Mouse (Mus musculus) hindbrain, postnatal 0 days (tissue): ENCODE data around the gene Ftsj1. TPM values are rescaled to one million over a fixed set of nuclear protein-coding genes. Genes with fewer than 3 reads are reported as not detected.

ENCODE experiments used
- ATAC-seq: fragments of 200-750 bp; cut with Nextera tagmentation; 2 replicates; pipeline ENCODE4 v1.8.0; 2017; ENCODE audit warnings: mild to moderate bottlenecking, moderate TSS enrichment, moderate library complexity
- DNase-seq: peaks from one replicate; pipeline ENCODE4 v3.0.0-alpha.2; 2015; ENCODE audit warnings: low spot score
- H3K27ac ChIP-seq: fragments of 300-500 bp; sonication (generic); 2 replicates; pipeline ENCODE4 v1.5.1; 2014; ENCODE audit warnings: mild to moderate bottlenecking
- H3K27me3 ChIP-seq: fragments of 300-500 bp; sonication (generic); 2 replicates; pipeline ENCODE4 v1.6.1; 2014; ENCODE audit warnings: low read length, mixed read lengths; ENCODE audit not compliant: insufficient read depth
- H3K36me3 ChIP-seq: fragments of 300-500 bp; sonication (generic); 2 replicates; pipeline ENCODE4 v1.6.1; 2014; ENCODE audit warnings: low read length, mixed read lengths; ENCODE audit not compliant: insufficient read depth
- H3K4me1 ChIP-seq: fragments of 300-500 bp; sonication (generic); 2 replicates; pipeline ENCODE4 v1.6.1; 2014; ENCODE audit warnings: antibody characterized with exemption, low read length, mixed read lengths; ENCODE audit not compliant: insufficient read depth
- H3K4me2 ChIP-seq: fragments of 300-500 bp; sonication (generic); 2 replicates; pipeline ENCODE4 v1.6.1; 2014; ENCODE audit warnings: low read depth, mild to moderate bottlenecking, low read length, moderate library complexity, mixed read lengths
- H3K4me3 ChIP-seq: fragments of 300-500 bp; sonication (generic); 2 replicates; pipeline ENCODE4 v1.5.1; 2014; ENCODE audit warnings: low read length
- H3K9ac ChIP-seq: fragments of 300-500 bp; sonication (generic); replicated peaks from 2 replicates; pipeline ENCODE4 v1.6.1; 2014; ENCODE audit warnings: mild to moderate bottlenecking, low read length, moderate library complexity, mixed read lengths
- H3K9me3 ChIP-seq: fragments of 300-500 bp; sonication (generic); 2 replicates; pipeline ENCODE4 v1.6.1; 2016; ENCODE audit warnings: low read length, mixed read lengths
- CTCF ChIP-seq: IDR thresholded peaks from 2 replicates; pipeline ENCODE4 v1.5.1; 2016; ENCODE audit warnings: antibody characterized with exemption, control low read depth, low read depth
- WGBS: fragments of 180-500 bp; shearing (Covaris S2); extraction: QIAGEN DNeasy Blood & Tissue Kit; methylation state at CpG from one replicate; pipeline ENCODE4 v1.1.7; 2014; 5-methylcytosine and 5-hydroxymethylcytosine counted together
- polyA plus RNA-seq: library from polyadenylated mRNA; unstranded; fragments of >200 nt; fragmentation: Nextera tagmentation; extraction: Ambion mirVana; gene quantifications from 2 replicates; pipeline ENCODE4 v1.2.1, GENCODE M21; 2015
- total RNA-seq: library from RNA; depleted of rRNA; stranded (reverse); fragments of >200 nt; gene quantifications from 2 replicates; pipeline ENCODE4 v1.2.3, GENCODE M21; 2014; rRNA removed

The Ftsj1 gene
- total RNA-seq, result 44.4 and 45.6 TPM in 2 replicates
- polyA plus RNA-seq, result 38.1 and 39.8 TPM in 2 replicates

GRCm38 (mm10) chrX:8252334-8253285, at the start of gene Ftsj1:
TSS of gene Ftsj1 (minus strand) at chrX:8252406.
- Histone ChIP-seq H3K27me3 (no peaks in the 10 kb centered on the region), H3K4me2 (peak within 1 kb of the TSS; percentile 59), H3K27ac (peak within 1 kb of the TSS; percentile 75), H3K9me3 (no peaks in the 10 kb centered on the region), H3K4me1 (no peaks in the 10 kb centered on the region), H3K9ac (peak within 1 kb of the TSS; percentile 51), H3K4me3 (peak within 1 kb of the TSS; percentile 57), H3K36me3 (no peaks in the 10 kb centered on the region)
- ATAC-seq (peak; percentile 95), DNase-seq (peak; percentile 91)
- WGBS, result 27% methylated on average over 45 of the region's 45 CpGs
- no peak for TF ChIP-seq CTCF

DNA sequence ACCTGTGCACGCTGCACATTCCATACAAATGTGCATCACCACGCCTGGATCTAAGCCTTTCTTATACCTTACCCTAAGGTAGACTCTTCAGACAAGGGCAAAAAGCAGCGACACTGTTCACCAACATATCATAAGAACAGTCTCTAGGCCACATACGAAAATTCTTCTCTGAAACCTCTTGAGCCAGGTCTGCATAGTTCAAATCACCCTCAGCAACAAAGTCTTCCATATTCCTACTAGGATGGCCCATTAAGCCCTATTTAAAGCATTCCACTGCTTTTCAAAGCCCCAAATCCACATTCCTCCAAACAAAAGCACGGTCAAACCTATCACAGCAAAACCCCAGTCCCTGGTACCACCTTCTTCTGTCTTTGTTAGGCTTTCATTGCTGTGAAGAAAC, 36.4 kb upstream of the Ftsj1 start:
- no peaks in the 10 kb centered on the region for H3K36me3 ChIP-seq
- H3K9me3 ChIP-seq, result no peaks in the 10 kb centered on the region
- H3K4me2 ChIP-seq, result no peak overlapping the region
- no peak for TF ChIP-seq CTCF
- H3K27me3 ChIP-seq, result no peaks in the 10 kb centered on the region
- DNase-seq (no peak), ATAC-seq (no peak)
- no peak overlapping the region for H3K27ac ChIP-seq
- H3K9ac ChIP-seq, result no peak overlapping the region
- no peak overlapping the region for H3K4me3 ChIP-seq
- H3K4me1 ChIP-seq, result no peaks in the 10 kb centered on the region
- WGBS, result 73% methylated on average over 5 of the region's 5 CpGs

GRCm38 (mm10) chrX:8274056-8274455, 21.9 kb upstream of the Ftsj1 start:
- Histone ChIP-seq H3K4me1 (no peaks in the 10 kb centered on the region), H3K9ac (no peak overlapping the region), H3K27ac (no peak overlapping the region), H3K36me3 (no peaks in the 10 kb centered on the region), H3K9me3 (no peaks in the 10 kb centered on the region), H3K27me3 (no peaks in the 10 kb centered on the region), H3K4me2 (no peak overlapping the region), H3K4me3 (no peak overlapping the region)
- DNase-seq (no peak), ATAC-seq (no peak)
- TF ChIP-seq CTCF, result no peak
- 89% methylated on average over 5 of the region's 5 CpGs for WGBS

DNA sequence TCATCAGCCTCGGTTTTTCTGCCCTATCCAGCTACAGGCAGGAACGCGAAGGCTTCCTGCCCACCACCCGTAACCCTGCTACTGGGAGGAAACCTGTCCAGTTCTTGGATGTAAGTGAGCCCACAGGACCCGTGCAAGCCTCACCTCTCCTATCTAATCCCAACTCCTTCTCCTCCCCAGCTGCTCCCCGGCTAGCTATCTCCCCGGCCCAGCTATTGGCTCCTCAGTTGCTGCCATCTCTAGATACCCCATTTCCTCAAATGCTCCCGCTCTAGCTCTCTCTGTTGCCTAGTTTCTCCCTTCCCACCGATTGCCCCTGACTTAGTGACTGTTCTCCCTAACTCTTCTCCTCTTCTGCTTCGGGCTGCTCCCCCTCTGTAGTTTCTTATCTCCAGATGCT, 19.8 kb upstream of the Ftsj1 start:
- ATAC-seq (no peak), DNase-seq (no peak)
- Histone ChIP-seq H3K4me3 (0 out of 2 replicates have a peak overlapping the region, but pooled peaks have one; percentile 2), H3K4me1 (no peaks in the 10 kb centered on the region), H3K27me3 (no peaks in the 10 kb centered on the region), H3K4me2 (peak overlapping the region; percentile 38; the same call in 1 of the 2 replicates), H3K36me3 (no peaks in the 10 kb centered on the region), H3K9ac (no peak overlapping the region), H3K9me3 (no peaks in the 10 kb centered on the region), H3K27ac (no peak overlapping the region)
- TF ChIP-seq CTCF, result no peak
- WGBS, result 42% methylated on average over 10 of the region's 10 CpGs

DNA sequence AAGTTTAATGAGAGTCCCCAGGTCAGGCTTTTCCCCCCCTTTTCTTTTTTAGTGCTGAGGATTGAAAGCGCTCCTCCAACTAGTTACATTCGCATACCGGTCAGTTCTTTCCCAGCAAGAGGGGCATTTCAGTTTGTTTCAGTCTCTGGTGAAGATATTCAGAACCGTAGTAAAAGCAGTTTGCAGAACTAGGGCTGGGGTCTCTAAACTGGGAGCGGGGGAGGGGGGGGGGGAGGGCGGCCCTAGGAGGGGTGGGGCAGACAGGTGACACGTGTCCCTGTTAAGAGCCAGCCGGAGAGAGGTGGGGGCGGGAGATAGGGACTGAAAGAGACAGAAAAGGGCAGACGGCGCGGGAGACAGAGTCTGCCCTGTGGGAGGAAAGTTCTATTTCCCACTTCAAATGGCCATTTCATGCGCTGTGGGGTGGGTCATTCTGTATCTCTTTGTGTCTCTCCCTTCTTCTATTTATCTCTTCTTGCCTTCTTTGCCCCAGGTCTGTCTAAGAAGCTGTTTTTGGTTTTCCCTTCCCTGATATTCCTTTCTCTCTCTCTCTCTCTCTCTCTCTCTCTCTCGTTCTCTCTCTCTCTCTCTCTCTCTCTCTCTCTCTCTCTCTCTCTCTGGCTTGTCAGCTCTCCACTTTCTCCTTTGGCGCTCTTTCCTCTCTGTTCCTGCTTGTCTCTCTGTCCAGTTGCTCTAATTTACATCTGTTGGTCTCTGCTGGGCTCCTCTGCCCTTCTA, 19.0 kb upstream of the Ftsj1 start, which contains the start of gene Slc38a5:
Gene Slc38a5, plus strand, starts transcription at position 51 of the 738 bp plus-strand sequence.
- WGBS, result 14% methylated on average over 14 of the region's 15 CpGs
- Histone ChIP-seq H3K4me2 (peak within 1 kb of the TSS; percentile 38), H3K36me3 (no peaks in the 10 kb centered on the region), H3K27ac (no peak within 1 kb of the TSS), H3K9me3 (no peaks in the 10 kb centered on the region), H3K4me1 (no peaks in the 10 kb centered on the region), H3K27me3 (no peaks in the 10 kb centered on the region), H3K4me3 (0 out of 2 replicates have a peak within 1 kb of the TSS, but pooled peaks have one; percentile 2), H3K9ac (no peak within 1 kb of the TSS)
- DNase-seq (no peak), ATAC-seq (no peak)
- no peak for TF ChIP-seq CTCF

DNA sequence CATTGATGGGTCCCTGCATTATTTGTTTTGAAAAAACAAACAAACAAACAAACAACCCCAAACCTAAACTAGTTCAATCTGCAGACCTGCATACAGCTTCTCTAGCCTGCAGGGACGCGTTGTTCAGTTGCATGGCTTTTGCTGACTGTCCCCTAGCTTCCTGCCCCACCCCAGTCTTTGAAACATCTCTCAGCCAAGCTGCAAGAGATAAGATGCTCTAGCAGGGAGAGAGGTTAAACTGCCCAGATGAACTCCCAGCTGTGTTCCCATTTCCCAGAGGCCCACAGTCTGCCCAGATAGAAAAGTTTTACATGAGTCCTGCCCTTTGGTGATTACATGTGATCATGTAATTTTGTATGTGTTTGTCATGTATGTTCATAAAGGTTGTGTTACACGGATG, 12.0 kb upstream of the Ftsj1 start:
- H3K4me3 ChIP-seq, result no peak overlapping the region
- no peak overlapping the region for H3K9ac ChIP-seq
- WGBS, result 87% methylated on average over 3 of the region's 3 CpGs
- ATAC-seq (no peak), DNase-seq (no peak)
- no peak overlapping the region for H3K4me2 ChIP-seq
- TF ChIP-seq CTCF, result no peak
- H3K27me3 ChIP-seq, result no peaks in the 10 kb centered on the region
- no peaks in the 10 kb centered on the region for H3K9me3 ChIP-seq
- H3K27ac ChIP-seq, result no peak overlapping the region
- H3K4me1 ChIP-seq, result no peaks in the 10 kb centered on the region
- H3K36me3 ChIP-seq, result no peaks in the 10 kb centered on the region
